Mouse (Mus musculus): ENCODE results near the gene Grin3a.

Grin3a gene

GRCm38 (mm10) chr4:49845612-49845985 lies at the start of gene Grin3a:
Grin3a (minus strand) TSS chr4:49845744.
- no peak for DNase-seq (ENCODE audit: low read depth in 2 of 2, low spot score in 2 of 2)

GRCm38 (mm10) chr4:49891835-49892301 lies 46.3 kb upstream of the Grin3a start:
- DNase-seq (ENCODE audit: low read depth in 2 of 2, low spot score in 2 of 2), result no peak

- no peak for DNase-seq (ENCODE audit: low read depth in 2 of 2, low spot score in 2 of 2)
These were observed 31.5 kb upstream of the Grin3a start for GRCm38 (mm10) chr4:49877084-49877483.

- DNase-seq (ENCODE audit: low read depth in 2 of 2, low spot score in 2 of 2), result no peak
These were observed 15.1 kb upstream of the Grin3a start for GRCm38 (mm10) chr4:49860611-49861010.

GRCm38 (mm10) chr4:49844828-49845611 lies 524 bp downstream of the Grin3a start:
- no peak for DNase-seq (ENCODE audit: low read depth in 2 of 2, low spot score in 2 of 2)

DNA sequence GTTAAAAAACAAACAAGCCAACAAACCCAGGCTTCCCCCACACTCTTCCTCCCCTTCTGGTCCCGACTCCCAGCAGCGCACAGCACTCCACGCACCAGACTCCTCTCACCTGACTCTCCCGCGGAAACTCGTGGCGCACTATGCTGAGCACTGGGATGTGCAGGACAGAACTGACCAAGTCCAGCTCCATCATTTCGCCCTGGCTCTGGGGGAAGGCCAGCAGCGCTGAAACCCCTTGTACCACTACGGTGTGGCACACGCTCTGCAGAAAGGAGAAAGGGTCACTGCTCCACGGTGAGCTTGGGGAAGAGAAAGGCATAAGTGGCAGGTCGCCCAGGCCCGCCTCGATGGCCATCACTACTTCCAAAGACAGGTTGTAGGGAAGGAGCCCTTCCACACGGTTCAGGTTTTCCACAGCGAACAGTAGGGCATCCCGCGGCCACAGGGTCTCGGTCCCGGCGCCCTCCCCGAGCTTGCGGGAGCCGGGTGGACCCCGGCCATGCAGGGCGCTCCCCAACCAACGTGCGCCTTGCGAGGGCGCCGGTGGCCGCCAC lies 1.2 kb downstream of the Grin3a start:
- DNase-seq (ENCODE audit: low read depth in 2 of 2, low spot score in 2 of 2), result no peak

DNA sequence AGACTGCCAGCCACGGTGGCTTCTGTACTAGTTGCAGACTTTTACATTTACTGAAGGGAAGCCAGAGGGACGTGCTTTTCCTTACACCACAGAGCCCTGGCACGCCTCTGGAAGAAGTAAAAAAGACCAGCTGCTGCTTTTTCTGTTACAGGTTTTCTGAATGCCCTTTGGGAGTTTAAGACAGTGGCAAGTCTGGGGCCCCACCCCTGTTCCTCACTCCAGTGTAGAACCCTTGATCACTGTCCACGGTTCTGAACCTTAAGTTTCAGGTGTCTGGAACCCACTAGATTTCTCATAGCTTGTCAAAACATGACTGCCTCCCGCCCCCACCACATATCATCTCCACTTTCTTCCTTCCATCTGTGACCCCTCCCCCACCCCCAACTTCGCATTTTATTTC lies 1.8 kb downstream of the Grin3a start:
- no peak for DNase-seq (ENCODE audit: low read depth in 2 of 2, low spot score in 2 of 2)

DNA sequence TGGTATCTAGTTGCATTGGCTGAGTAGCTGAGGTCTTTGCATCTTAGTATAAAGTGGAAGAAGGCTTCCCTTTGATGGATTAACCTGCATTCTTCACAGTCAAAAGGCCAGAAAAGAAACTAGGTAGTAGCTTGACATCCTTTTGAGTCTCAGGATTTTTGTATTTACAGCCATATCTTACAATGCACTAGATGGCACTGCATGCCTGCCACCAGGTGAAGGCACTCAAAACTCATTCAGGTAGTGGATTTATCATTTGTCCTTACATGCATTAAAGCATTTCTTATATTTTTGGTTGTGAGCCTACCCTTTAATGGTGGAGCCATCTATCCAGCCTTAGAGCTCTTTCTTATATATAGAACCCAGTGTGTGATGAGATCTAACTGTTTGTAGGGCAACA lies 13.5 kb downstream of the Grin3a start:
- DNase-seq (ENCODE audit: low read depth in 2 of 2, low spot score in 2 of 2), result no peak

- DNase-seq (ENCODE audit: low read depth in 2 of 2, low spot score in 2 of 2), result no peak
These were observed 31.7 kb downstream of the Grin3a start for GRCm38 (mm10) chr4:49813852-49814251.

GRCm38 (mm10) chr4:49806791-49807190 lies 38.8 kb downstream of the Grin3a start:
- DNase-seq (ENCODE audit: low read depth in 2 of 2, low spot score in 2 of 2), result no peak

DNA sequence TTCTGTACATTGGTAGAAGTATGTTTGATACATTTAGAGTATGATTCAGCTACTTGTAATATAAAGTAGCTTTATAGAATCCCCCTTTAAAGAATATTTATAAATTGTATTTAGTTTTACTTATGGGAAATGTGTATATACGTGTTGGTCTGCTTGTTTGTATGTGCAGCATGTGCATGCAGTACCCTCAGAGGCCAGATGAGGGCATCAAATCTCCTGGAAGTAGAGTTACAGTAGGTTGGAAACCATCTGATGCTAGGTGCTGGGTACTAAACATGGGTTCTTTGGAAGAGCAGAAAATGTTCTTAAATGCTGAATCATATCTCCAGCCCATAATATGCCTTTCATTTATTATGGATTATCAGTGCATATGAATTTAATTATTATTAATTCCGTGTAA lies 46.2 kb downstream of the Grin3a start:
- no peak for DNase-seq (ENCODE audit: low read depth in 2 of 2, low spot score in 2 of 2)

DNA sequence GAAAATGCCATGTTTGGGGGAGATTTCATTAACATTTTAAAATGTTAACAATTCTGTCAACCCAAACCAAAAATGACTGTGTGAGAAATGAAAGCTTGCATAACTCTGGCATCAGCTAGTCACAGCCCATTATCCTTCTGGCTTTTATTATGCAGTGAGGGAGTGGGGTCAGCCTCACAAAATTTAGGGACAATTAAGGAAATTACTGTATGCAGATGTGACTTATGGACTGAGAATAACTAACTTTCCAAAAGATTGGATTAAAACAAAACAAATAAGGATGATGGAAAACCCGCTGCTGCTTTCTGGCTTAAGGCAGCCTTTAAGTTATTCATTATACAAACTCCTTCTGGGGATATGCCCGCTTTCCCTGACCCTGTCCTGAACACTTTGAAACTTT lies 56.6 kb downstream of the Grin3a start:
- no peak for DNase-seq (ENCODE audit: low read depth in 2 of 2, low spot score in 2 of 2)

DNA sequence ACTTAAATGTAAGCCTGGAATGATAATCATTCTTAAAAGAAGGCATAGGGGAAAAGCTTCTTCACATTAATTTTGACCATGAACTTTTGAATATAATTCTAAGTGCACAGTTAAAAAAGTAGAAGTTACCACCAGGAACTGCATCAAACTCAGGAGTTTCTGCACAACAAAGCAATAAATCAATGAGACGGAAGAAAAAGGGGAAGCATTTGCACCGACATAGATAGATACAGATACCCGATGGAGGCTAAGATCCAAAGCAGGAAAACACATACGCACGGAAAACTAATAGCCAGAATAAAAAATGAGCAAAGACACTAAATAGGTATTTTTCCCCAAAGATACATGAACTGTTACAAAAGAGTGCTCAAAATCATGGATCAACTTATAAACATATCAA lies 102.7 kb downstream of the Grin3a start:
- no peak for DNase-seq (ENCODE audit: low read depth in 2 of 2, low spot score in 2 of 2)

GRCm38 (mm10) chr4:49741942-49742341 lies 103.6 kb downstream of the Grin3a start:
- no peak for DNase-seq (ENCODE audit: low read depth in 2 of 2, low spot score in 2 of 2)

- no peak for DNase-seq (ENCODE audit: low read depth in 2 of 2, low spot score in 2 of 2)
These were observed 104.5 kb downstream of the Grin3a start for GRCm38 (mm10) chr4:49740796-49741766.

GRCm38 (mm10) chr4:49739561-49739960 lies 106.0 kb downstream of the Grin3a start:
- DNase-seq (ENCODE audit: low read depth in 2 of 2, low spot score in 2 of 2), result no peak

GRCm38 (mm10) chr4:49729326-49729725 lies 116.2 kb downstream of the Grin3a start:
- DNase-seq (ENCODE audit: low read depth in 2 of 2, low spot score in 2 of 2), result no peak

GRCm38 (mm10) chr4:49723908-49724307 lies 121.6 kb downstream of the Grin3a start:
- DNase-seq (ENCODE audit: low read depth in 2 of 2, low spot score in 2 of 2), result no peak

DNA sequence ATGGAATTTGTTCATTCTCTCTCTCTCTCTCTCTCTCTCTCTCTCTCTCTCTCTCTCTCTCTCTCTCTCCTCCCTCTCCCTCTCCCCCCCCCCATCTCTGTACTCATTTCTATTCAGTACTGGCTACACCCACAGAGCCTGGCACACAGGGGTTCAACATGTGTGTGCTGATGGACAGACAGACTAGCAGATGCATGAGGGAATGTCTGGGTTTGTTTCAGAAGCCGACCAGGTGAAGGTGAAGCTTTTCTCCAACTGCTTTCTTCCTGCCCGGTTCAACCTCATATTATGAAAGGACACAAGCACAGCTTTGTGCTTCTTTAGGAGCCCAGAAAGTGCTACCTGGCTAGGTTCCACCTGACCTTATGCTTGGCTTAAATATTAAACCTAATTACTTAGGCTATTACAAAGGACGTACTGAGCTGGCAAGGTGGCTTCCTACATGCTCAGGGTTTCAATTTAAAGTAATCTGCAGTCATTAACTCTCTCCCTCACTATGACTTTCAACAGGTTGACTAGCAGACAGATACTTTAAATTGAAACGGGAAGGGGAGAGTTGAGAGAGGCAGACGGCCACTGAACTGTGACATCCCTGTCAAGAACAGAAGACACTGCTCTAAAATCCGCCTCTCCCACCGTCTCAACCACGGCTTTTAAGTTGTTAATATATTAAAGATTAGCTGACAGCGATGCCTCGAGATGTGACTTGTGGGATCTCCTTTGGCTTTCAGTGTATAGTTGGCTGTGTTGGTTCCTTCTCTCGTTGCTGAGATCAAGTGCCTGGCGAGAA lies 153.9 kb downstream of the Grin3a start:
- no peak for DNase-seq (ENCODE audit: low read depth in 2 of 2, low spot score in 2 of 2)

- no peak for DNase-seq (ENCODE audit: low read depth in 2 of 2, low spot score in 2 of 2)
These were observed 156.8 kb downstream of the Grin3a start for GRCm38 (mm10) chr4:49688594-49689288.
